Comparison of ENCODE assay signal across 22 mouse cellular contexts in genomic region chr7:113154066-113154465, GRCm38 (mm10). TPM values are rescaled to one million over a fixed set of nuclear protein-coding genes. Genes with fewer than 3 reads are reported as not detected.
DNase-seq lines count a peak whose midpoint lies in the region; ATAC-seq and TF ChIP-seq lines count a peak whose summit lies in the region.
"Had no signal": no experiment of that assay in that cellular context is flagged by ENCODE, and none has a peak within 500 bp of the region (broad histone marks: within the 10 kb centered on the region; RNA-seq: fewer than 3 reads in every experiment).

No protein-coding gene starts in this region.

- H3K9ac ChIP-seq in midbrain, embryonic 11.5 days (ENCODE audit: low read length), result no peak overlapping the region

- H3K9me3 ChIP-seq in midbrain, embryonic 11.5 days (ENCODE audit: control insufficient read depth, low read length), result no peaks in the 10 kb centered on the region
- H3K9me3 ChIP-seq in midbrain, embryonic 10.5 days (replicated peaks), result no peaks in the 10 kb centered on the region
- H3K9me3 ChIP-seq in limb, embryonic 10.5 days (replicated peaks), result no peaks in the 10 kb centered on the region
- H3K9me3 ChIP-seq: G1E had no signal

- no peaks in the 10 kb centered on the region for H3K79me3 ChIP-seq in C2C12 (ENCODE audit: low read depth)

- H3K4me2 ChIP-seq in midbrain, embryonic 11.5 days, result no peak overlapping the region
- H3K4me2 ChIP-seq in myocyte (ENCODE audit: low read depth), result no peak overlapping the region

- no peak for DNase-seq in layer of hippocampus, adult 2 months (ENCODE audit: low spot score in 2 of 2)
- no peak for DNase-seq in layer of hippocampus, adult 8-10 months (ENCODE audit: low spot score in 2 of 2)
- DNase-seq in midbrain, embryonic 11.5 days (ENCODE audit: low spot score, missing footprints), result peak; percentile 59
- DNase-seq in midbrain, embryonic 10.5 days (ENCODE audit: low spot score), result no peak
- DNase-seq in limb, embryonic 10.5 days (ENCODE audit: low spot score), result no peak
- DNase-seq in adrenal gland, postnatal 4 days (ENCODE audit: low spot score in 2 of 2), result no peak
- DNase-seq: adrenal gland, adult 2 months; adrenal gland, adult 8-10 months; adrenal gland, postnatal 10 days; adrenal gland, postnatal 25 days; adrenal gland, postnatal 36 days; B cell, adult 2 months; cerebellum, adult 11 months; cerebellum, adult 11-12 months; cerebellum, adult 18-20 months; cerebellum, adult 2 months had no signal

- TF ChIP-seq CTCF in layer of hippocampus, adult 2 months (conservative IDR thresholded peaks at IDR 0.05), result no peak
- TF ChIP-seq CTCF in C2C12 (IDR thresholded peaks at IDR 0.05; ENCODE audit: control insufficient read depth, insufficient read depth, insufficient read length), result no peak

- H3K4me1 ChIP-seq in midbrain, embryonic 11.5 days (ENCODE audit: control insufficient read depth, insufficient read depth, low read length), result peaks cover 2% of the 10 kb centered on the region; the same call in 1 of the 2 replicates
- H3K4me1 ChIP-seq in midbrain, embryonic 10.5 days, result peaks cover 21% of the 10 kb centered on the region
- H3K4me1 ChIP-seq in limb, embryonic 10.5 days, result peaks cover 9% of the 10 kb centered on the region

- no peaks in the 10 kb centered on the region for H3K36me3 ChIP-seq in midbrain, embryonic 11.5 days (ENCODE audit: control insufficient read depth, insufficient read depth, low read length)
- no peaks in the 10 kb centered on the region for H3K36me3 ChIP-seq in midbrain, embryonic 10.5 days
- no peaks in the 10 kb centered on the region for H3K36me3 ChIP-seq in C2C12 (ENCODE audit: control insufficient read depth, insufficient read depth)
- H3K36me3 ChIP-seq in myocyte (ENCODE audit: control insufficient read depth, insufficient read depth), result no peaks in the 10 kb centered on the region
- no peaks in the 10 kb centered on the region for H3K36me3 ChIP-seq in limb, embryonic 10.5 days
- H3K36me3 ChIP-seq: G1E had no signal

- H3K27ac ChIP-seq in layer of hippocampus, adult 2 months, result peak overlapping the region; percentile 43
- no peak overlapping the region for H3K27ac ChIP-seq in midbrain, embryonic 11.5 days (ENCODE audit: low read depth, low read length)
- no peak overlapping the region for H3K27ac ChIP-seq in midbrain, embryonic 10.5 days (replicated peaks)
- H3K27ac ChIP-seq in limb, embryonic 10.5 days, result no peak overlapping the region

- H3ac ChIP-seq in C2C12 (ENCODE audit: control insufficient read depth, insufficient read length, low read depth), result no peak overlapping the region
- no peak overlapping the region for H3ac ChIP-seq in myocyte (ENCODE audit: control insufficient read depth, insufficient read length)

- no peaks in the 10 kb centered on the region for H3K27me3 ChIP-seq in midbrain, embryonic 11.5 days (ENCODE audit: control insufficient read depth, insufficient read depth, low read length)
- H3K27me3 ChIP-seq in midbrain, embryonic 10.5 days (ENCODE audit: low read depth, poor library complexity, severe bottlenecking), result no peaks in the 10 kb centered on the region
- H3K27me3 ChIP-seq in C2C12 (ENCODE audit: control insufficient read depth, insufficient read depth, insufficient read length) (no peaks in the 10 kb centered on the region), myocyte (ENCODE audit: control insufficient read depth, insufficient read depth, insufficient read length) (no peaks in the 10 kb centered on the region)
- no peaks in the 10 kb centered on the region for H3K27me3 ChIP-seq in limb, embryonic 10.5 days (ENCODE audit: low read depth, poor library complexity, severe bottlenecking)
- H3K27me3 ChIP-seq: Patski had no signal

- ATAC-seq in midbrain, embryonic 11.5 days (ENCODE audit: low FRiP score), result no peak
- ATAC-seq: activated CD4-positive, CD25-positive, alpha-beta regulatory T cell, adult 4 months; CD4-positive, CD25-positive, alpha-beta regulatory T cell, adult 4 months; Patski had no signal

- H3K79me2 ChIP-seq in C2C12 (ENCODE audit: control insufficient read depth, insufficient read depth), result no peaks in the 10 kb centered on the region
- H3K79me2 ChIP-seq in myocyte (ENCODE audit: control insufficient read depth, insufficient read depth), result no peaks in the 10 kb centered on the region

- no peak overlapping the region for H3K4me3 ChIP-seq in layer of hippocampus, adult 2 months
- no peak overlapping the region for H3K4me3 ChIP-seq in midbrain, embryonic 11.5 days (ENCODE audit: low read depth, low read length)
- H3K4me3 ChIP-seq in midbrain, embryonic 10.5 days, result no peak overlapping the region
- no peak overlapping the region for H3K4me3 ChIP-seq in C2C12 (ENCODE audit: insufficient read depth, poor library complexity, severe bottlenecking)
- no peak overlapping the region for H3K4me3 ChIP-seq in myocyte
- no peak overlapping the region for H3K4me3 ChIP-seq in limb, embryonic 10.5 days

- WGBS in midbrain, embryonic 11.5 days, result 92% methylated on average over 4 of the region's 4 CpGs
- WGBS in midbrain, embryonic 10.5 days, result 86% methylated on average over 4 of the region's 4 CpGs
- 84% methylated on average over 4 of the region's 4 CpGs for WGBS in limb, embryonic 10.5 days

- no peak for TF ChIP-seq POLR2A in myocyte (IDR thresholded peaks at IDR 0.05; ENCODE audit: insufficient read length, low read depth)

TF ChIP-seq in C2C12, 6 proteins besides CTCF, POLR2A, EP300 and RAD21:
- TF ChIP-seq MAX (IDR thresholded peaks at IDR 0.05) (no peak), MYOD1 (IDR thresholded peaks at IDR 0.05; ENCODE audit: control insufficient read depth, insufficient read length, low read depth) (peak; percentile 86), FOSL1 (IDR thresholded peaks at IDR 0.05; ENCODE audit: insufficient read depth, low read length, poor library complexity, severe bottlenecking) (no peak)

TF ChIP-seq in myocyte, 11 proteins besides CTCF, POLR2A, EP300 and RAD21:
- no peak for TF ChIP-seq USF1 (IDR thresholded peaks at IDR 0.05; ENCODE audit: low read depth)
- TF ChIP-seq CEBPB (IDR thresholded peaks at IDR 0.05; ENCODE audit: insufficient read depth, poor library complexity, severe bottlenecking), result no peak
- no peak for TF ChIP-seq SRF (IDR thresholded peaks at IDR 0.05; ENCODE audit: control insufficient read depth, insufficient read length, low read depth)
- TF ChIP-seq TCF3 (IDR thresholded peaks at IDR 0.05; ENCODE audit: insufficient read length, low read depth), result no peak
- TF ChIP-seq MYOD1 (IDR thresholded peaks at IDR 0.05; ENCODE audit: control insufficient read depth in 1 of 3, insufficient read length in 2 of 3, low read depth in 2 of 3), result peak in 2 of 3 experiments; percentile 75 to 87
TF ChIP-seq in myocyte: peak in this region for 1.

RNA-seq across cellular contexts. Expression of gene Arntl, which starts 53.2 kb away (rescaled TPM):
- total RNA-seq in layer of hippocampus, adult 2 months (2021), result 10 to 100 TPM; 34.9 to 40.3 TPM
- total RNA-seq in layer of hippocampus, adult 8-10 months (2022), result 10 to 100 TPM; 28.3 to 37.8 (median 31.9) TPM
- 5.1 and 6.4 TPM in 2 replicates for polyA plus RNA-seq in midbrain, embryonic 11.5 days (2014; fragmentation: Nextera tagmentation; extraction: Ambion mirVana)
- polyA plus RNA-seq in midbrain, embryonic 10.5 days (2016; fragmentation: Nextera tagmentation; extraction: Ambion mirVana), result 6.6 and 7.0 TPM in 2 replicates
- polyA plus RNA-seq in C2C12 (2012; fragmentation: generic; extraction: Trizol) (4.0 TPM), myocyte (2012; fragmentation: generic; extraction: Trizol) (10.5 TPM)
- polyA plus RNA-seq in limb, embryonic 10.5 days (2016; fragmentation: Nextera tagmentation; extraction: Ambion mirVana), result 8.0 and 9.6 TPM in 2 replicates
- 10 to 100 TPM; 27.1 to 31.5 TPM for total RNA-seq in adrenal gland, postnatal 4 days (2021)
